Comparison of ENCODE assay signal across 30 mouse cellular contexts in the genomic region with DNA sequence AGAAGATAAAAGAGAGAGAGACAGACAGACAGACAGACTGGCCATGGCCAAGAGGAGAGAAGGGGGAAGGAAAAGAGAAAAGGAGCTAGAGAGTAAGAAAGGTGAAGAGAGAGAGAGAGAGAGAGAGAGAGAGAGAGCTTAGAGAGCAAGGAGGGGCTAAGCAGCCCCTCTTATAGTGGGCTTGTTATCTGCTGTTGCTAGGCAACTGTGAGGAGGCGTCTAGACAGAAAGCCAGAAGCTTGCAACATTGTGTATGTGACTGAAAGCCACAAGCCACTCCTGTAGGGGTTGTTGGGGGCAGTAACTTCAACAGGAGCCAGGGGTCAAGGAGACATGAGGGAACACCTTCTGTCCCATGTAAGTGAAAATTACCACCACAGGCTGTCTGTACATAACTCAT. TPM values are rescaled to one million over a fixed set of nuclear protein-coding genes. Genes with fewer than 3 reads are reported as not detected.
A peak's percentile ranks its signal among the peaks of the same experiment; 100 is the strongest.
DNase-seq lines count a peak whose midpoint lies in the region; ATAC-seq and TF ChIP-seq lines count a peak whose summit lies in the region.
"Had no signal": no experiment of that assay in that cellular context is flagged by ENCODE, and none has a peak within 500 bp of the region (broad histone marks: within the 10 kb centered on the region; RNA-seq: fewer than 3 reads in every experiment).

No protein-coding gene starts in this region.

- TF ChIP-seq CTCF in midbrain, postnatal 0 days (IDR thresholded peaks at IDR 0.05): no peak

- ATAC-seq in forebrain, embryonic 11.5 days (replicated peaks; ENCODE audit: low FRiP score): 0 out of 2 replicates have a peak, but pooled peaks have one; percentile 71
- peak; percentile 70; the same call in 1 of the 2 replicates for ATAC-seq in midbrain, embryonic 13.5 days
- no peak for ATAC-seq in midbrain, postnatal 0 days (ENCODE audit: low FRiP score)
- ATAC-seq in forebrain, embryonic 12.5 days (ENCODE audit: low FRiP score): peak; percentile 75; the same call in 1 of the 2 replicates
- ATAC-seq in midbrain, embryonic 14.5 days (ENCODE audit: low FRiP score, low TSS enrichment): no peak
- ATAC-seq in kidney, embryonic 15.5 days (replicated peaks; ENCODE audit: low FRiP score): no peak
- ATAC-seq: inflammation-experienced regulatory T-cells, adult 6 months; liver, embryonic 12.5 days had no signal

- H3K9me3 ChIP-seq in forebrain, embryonic 11.5 days (ENCODE audit: control insufficient read depth, low read length): no peaks in the 10 kb centered on the region
- H3K9me3 ChIP-seq in forebrain, embryonic 10.5 days: no peaks in the 10 kb centered on the region
- no peaks in the 10 kb centered on the region for H3K9me3 ChIP-seq in midbrain, embryonic 13.5 days
- no peaks in the 10 kb centered on the region for H3K9me3 ChIP-seq in midbrain, postnatal 0 days (ENCODE audit: low read length)
- no peaks in the 10 kb centered on the region for H3K9me3 ChIP-seq in forebrain, embryonic 12.5 days
- H3K9me3 ChIP-seq in midbrain, embryonic 14.5 days (ENCODE audit: control insufficient read depth, low read length): no peaks in the 10 kb centered on the region
- no peaks in the 10 kb centered on the region for H3K9me3 ChIP-seq in kidney, embryonic 15.5 days (replicated peaks)
- H3K9me3 ChIP-seq: embryonic facial prominence, embryonic 13.5 days; G1E; hindbrain, embryonic 10.5 days; limb, embryonic 12.5 days; liver, embryonic 12.5 days; lung, embryonic 15.5 days had no signal

- H3K36me3 ChIP-seq in forebrain, embryonic 11.5 days (ENCODE audit: control insufficient read depth, insufficient read depth, low read length): no peaks in the 10 kb centered on the region
- no peaks in the 10 kb centered on the region for H3K36me3 ChIP-seq in forebrain, embryonic 10.5 days (replicated peaks)
- no peaks in the 10 kb centered on the region for H3K36me3 ChIP-seq in midbrain, embryonic 13.5 days
- H3K36me3 ChIP-seq in midbrain, postnatal 0 days (ENCODE audit: insufficient read depth, low read length): no peaks in the 10 kb centered on the region
- no peaks in the 10 kb centered on the region for H3K36me3 ChIP-seq in forebrain, embryonic 12.5 days (replicated peaks)
- H3K36me3 ChIP-seq in midbrain, embryonic 14.5 days (ENCODE audit: control insufficient read depth, insufficient read depth, low read length): no peaks in the 10 kb centered on the region
- H3K36me3 ChIP-seq in kidney, embryonic 15.5 days: no peaks in the 10 kb centered on the region
- H3K36me3 ChIP-seq: embryonic facial prominence, embryonic 13.5 days; G1E; hindbrain, embryonic 10.5 days; limb, embryonic 12.5 days; liver, embryonic 12.5 days; lung, embryonic 15.5 days had no signal

- WGBS in forebrain, embryonic 11.5 days: 47% methylated on average over 1 of the region's 1 CpGs
- WGBS in forebrain, embryonic 10.5 days: 28% methylated on average over 1 of the region's 1 CpGs
- WGBS in midbrain, embryonic 13.5 days: 20% methylated on average over 1 of the region's 1 CpGs
- 18% methylated on average over 1 of the region's 1 CpGs for WGBS in midbrain, postnatal 0 days
- WGBS in forebrain, embryonic 12.5 days: 12% methylated on average over 1 of the region's 1 CpGs
- 23% methylated on average over 1 of the region's 1 CpGs for WGBS in midbrain, embryonic 14.5 days
- 47% methylated on average over 1 of the region's 1 CpGs for WGBS in kidney, embryonic 15.5 days

- H3K4me1 ChIP-seq in forebrain, embryonic 11.5 days (replicated peaks; ENCODE audit: control insufficient read depth, insufficient read depth, low read length): no peaks in the 10 kb centered on the region
- no peaks in the 10 kb centered on the region for H3K4me1 ChIP-seq in forebrain, embryonic 10.5 days
- H3K4me1 ChIP-seq in midbrain, embryonic 13.5 days (replicated peaks): no peaks in the 10 kb centered on the region
- H3K4me1 ChIP-seq in midbrain, postnatal 0 days (ENCODE audit: insufficient read depth, low read length): no peaks in the 10 kb centered on the region
- no peaks in the 10 kb centered on the region; the same call in 1 of the 2 replicates for H3K4me1 ChIP-seq in forebrain, embryonic 12.5 days
- no peaks in the 10 kb centered on the region for H3K4me1 ChIP-seq in midbrain, embryonic 14.5 days (ENCODE audit: control insufficient read depth, insufficient read depth, low read length)
- H3K4me1 ChIP-seq in kidney, embryonic 15.5 days: no peaks in the 10 kb centered on the region
- H3K4me1 ChIP-seq: embryonic facial prominence, embryonic 13.5 days; hindbrain, embryonic 10.5 days; limb, embryonic 12.5 days; liver, embryonic 12.5 days; lung, embryonic 15.5 days had no signal

- no peak overlapping the region for H3K4me3 ChIP-seq in forebrain, embryonic 11.5 days (ENCODE audit: low read depth, low read length)
- H3K4me3 ChIP-seq in forebrain, embryonic 10.5 days: no peak overlapping the region
- no peak overlapping the region for H3K4me3 ChIP-seq in midbrain, embryonic 13.5 days (replicated peaks)
- no peak overlapping the region for H3K4me3 ChIP-seq in midbrain, postnatal 0 days (ENCODE audit: low read depth, low read length)
- H3K4me3 ChIP-seq in forebrain, embryonic 12.5 days (replicated peaks): no peak overlapping the region
- H3K4me3 ChIP-seq in midbrain, embryonic 14.5 days (replicated peaks; ENCODE audit: low read depth, low read length): no peak overlapping the region
- H3K4me3 ChIP-seq in kidney, embryonic 15.5 days (replicated peaks): no peak overlapping the region
- H3K4me3 ChIP-seq: embryonic facial prominence, embryonic 13.5 days; hindbrain, embryonic 10.5 days; limb, embryonic 12.5 days; liver, embryonic 12.5 days; lung, embryonic 15.5 days had no signal

- no peak overlapping the region for H3K27ac ChIP-seq in forebrain, embryonic 11.5 days (ENCODE audit: low read depth, low read length)
- H3K27ac ChIP-seq in forebrain, embryonic 10.5 days: no peak overlapping the region
- H3K27ac ChIP-seq in midbrain, embryonic 13.5 days: no peak overlapping the region
- H3K27ac ChIP-seq in midbrain, postnatal 0 days (ENCODE audit: low read depth, low read length): no peak overlapping the region
- H3K27ac ChIP-seq in forebrain, embryonic 12.5 days: no peak overlapping the region
- no peak overlapping the region for H3K27ac ChIP-seq in midbrain, embryonic 14.5 days (replicated peaks; ENCODE audit: low read depth, low read length)
- H3K27ac ChIP-seq in kidney, embryonic 15.5 days: no peak overlapping the region
- H3K27ac ChIP-seq: embryonic facial prominence, embryonic 13.5 days; hindbrain, embryonic 10.5 days; limb, embryonic 12.5 days; liver, embryonic 12.5 days; lung, embryonic 15.5 days; macrophage had no signal

- H3K9ac ChIP-seq in forebrain, embryonic 11.5 days (ENCODE audit: low read length): no peak overlapping the region
- no peak overlapping the region for H3K9ac ChIP-seq in midbrain, embryonic 13.5 days (replicated peaks)
- H3K9ac ChIP-seq in midbrain, postnatal 0 days (replicated peaks; ENCODE audit: low read length, poor library complexity, severe bottlenecking): no peak overlapping the region
- no peak overlapping the region for H3K9ac ChIP-seq in forebrain, embryonic 12.5 days
- H3K9ac ChIP-seq in midbrain, embryonic 14.5 days (replicated peaks; ENCODE audit: low read length): no peak overlapping the region
- no peak overlapping the region for H3K9ac ChIP-seq in kidney, embryonic 15.5 days
- H3K9ac ChIP-seq: embryonic facial prominence, embryonic 13.5 days; limb, embryonic 12.5 days; liver, embryonic 12.5 days; lung, embryonic 15.5 days had no signal

- DNase-seq in forebrain, embryonic 11.5 days (ENCODE audit: low spot score): no peak
- no peak for DNase-seq in forebrain, embryonic 10.5 days (ENCODE audit: extremely low spot score, low spot score)
- no peak for DNase-seq in midbrain, postnatal 0 days (ENCODE audit: low spot score)
- DNase-seq in midbrain, embryonic 14.5 days: peak; percentile 18
- no peak for DNase-seq in ovary, postnatal 10 days (ENCODE audit: low spot score)
- DNase-seq: adrenal gland, postnatal 25 days; cerebellum, adult 18-20 months; cerebellum, postnatal 25 days; gastrocnemius, postnatal 36 days; kidney, postnatal 4 days; layer of hippocampus, adult 9-11 months; right cerebral cortex, postnatal 4 days; thymus, postnatal 25 days had no signal

- no peak overlapping the region for H3K4me2 ChIP-seq in forebrain, embryonic 11.5 days (ENCODE audit: low read depth, low read length, severe bottlenecking)
- no peak overlapping the region for H3K4me2 ChIP-seq in midbrain, embryonic 13.5 days (replicated peaks)
- no peak overlapping the region for H3K4me2 ChIP-seq in midbrain, postnatal 0 days (ENCODE audit: low read depth, low read length, poor library complexity, severe bottlenecking)
- no peak overlapping the region for H3K4me2 ChIP-seq in forebrain, embryonic 12.5 days
- H3K4me2 ChIP-seq in midbrain, embryonic 14.5 days (ENCODE audit: low read length): no peak overlapping the region
- no peak overlapping the region for H3K4me2 ChIP-seq in kidney, embryonic 15.5 days
- H3K4me2 ChIP-seq: embryonic facial prominence, embryonic 13.5 days; limb, embryonic 12.5 days; liver, embryonic 12.5 days; lung, embryonic 15.5 days had no signal

- H3K27me3 ChIP-seq in forebrain, embryonic 11.5 days (ENCODE audit: control insufficient read depth, insufficient read depth, low read length): no peaks in the 10 kb centered on the region
- H3K27me3 ChIP-seq in forebrain, embryonic 10.5 days (ENCODE audit: poor library complexity, severe bottlenecking): no peaks in the 10 kb centered on the region
- no peaks in the 10 kb centered on the region for H3K27me3 ChIP-seq in midbrain, embryonic 13.5 days
- H3K27me3 ChIP-seq in midbrain, postnatal 0 days (ENCODE audit: insufficient read depth, low read length): no peaks in the 10 kb centered on the region
- no peaks in the 10 kb centered on the region for H3K27me3 ChIP-seq in forebrain, embryonic 12.5 days
- H3K27me3 ChIP-seq in midbrain, embryonic 14.5 days (ENCODE audit: control insufficient read depth, insufficient read depth, low read length): no peaks in the 10 kb centered on the region
- no peaks in the 10 kb centered on the region for H3K27me3 ChIP-seq in kidney, embryonic 15.5 days
- H3K27me3 ChIP-seq: embryonic facial prominence, embryonic 13.5 days; limb, embryonic 12.5 days; liver, embryonic 12.5 days; lung, embryonic 15.5 days had no signal

RNA-seq across cellular contexts. Expression of a gene that starts 25.3 kb away (rescaled TPM):
- not detected in 2 replicates for polyA plus RNA-seq in forebrain, embryonic 11.5 days (2014; fragmentation: Nextera tagmentation; extraction: Ambion mirVana)
- not detected in 2 replicates for polyA plus RNA-seq in forebrain, embryonic 10.5 days (2016; fragmentation: Nextera tagmentation; extraction: Ambion mirVana)
- not detected in 2 replicates for polyA plus RNA-seq in midbrain, embryonic 13.5 days (2015; fragmentation: Nextera tagmentation; extraction: Ambion mirVana)
- total RNA-seq in midbrain, postnatal 0 days (2014; rRNA removed): not detected in 2 replicates
- not detected in 2 replicates for polyA plus RNA-seq in midbrain, postnatal 0 days (2015; fragmentation: Nextera tagmentation; extraction: Ambion mirVana)
- polyA plus RNA-seq in forebrain, embryonic 12.5 days (2016; fragmentation: Nextera tagmentation; extraction: Ambion mirVana): not detected in 2 replicates
- not detected in 2 replicates for polyA plus RNA-seq in midbrain, embryonic 14.5 days (2014; fragmentation: Nextera tagmentation; extraction: Ambion mirVana)
- not detected in 2 replicates for polyA plus RNA-seq in kidney, embryonic 15.5 days (2015; fragmentation: Nextera tagmentation; extraction: Ambion mirVana)
- total RNA-seq: adrenal gland, postnatal 25 days; G1E; gastrocnemius, postnatal 36 days; monocyte, adult 5-6 weeks had no signal
- polyA plus RNA-seq: embryonic facial prominence, embryonic 13.5 days; G1E; heart, embryonic 16.5 days; hindbrain, embryonic 10.5 days; inflammation-experienced regulatory T-cells, adult 6 months; kidney, embryonic 14.5 days; limb, embryonic 12.5 days; liver, embryonic 12.5 days; lung, embryonic 15.5 days; macrophage; neural tube, embryonic 14.5 days had no signal

RNA-seq across cellular contexts. Expression of a gene that starts 45.7 kb away (rescaled TPM):
- polyA plus RNA-seq in forebrain, embryonic 11.5 days (2014; fragmentation: Nextera tagmentation; extraction: Ambion mirVana): not detected in 2 replicates
- polyA plus RNA-seq in forebrain, embryonic 10.5 days (2016; fragmentation: Nextera tagmentation; extraction: Ambion mirVana): not detected in 2 replicates
- not detected in 2 replicates for polyA plus RNA-seq in midbrain, embryonic 13.5 days (2015; fragmentation: Nextera tagmentation; extraction: Ambion mirVana)
- total RNA-seq in midbrain, postnatal 0 days (2014; rRNA removed): not detected in 2 replicates
- not detected in 2 replicates for polyA plus RNA-seq in midbrain, postnatal 0 days (2015; fragmentation: Nextera tagmentation; extraction: Ambion mirVana)
- polyA plus RNA-seq in forebrain, embryonic 12.5 days (2016; fragmentation: Nextera tagmentation; extraction: Ambion mirVana): not detected in 2 replicates
- polyA plus RNA-seq in midbrain, embryonic 14.5 days (2014; fragmentation: Nextera tagmentation; extraction: Ambion mirVana): not detected in 2 replicates
- polyA plus RNA-seq in kidney, embryonic 15.5 days (2015; fragmentation: Nextera tagmentation; extraction: Ambion mirVana): not detected in 2 replicates
- total RNA-seq: adrenal gland, postnatal 25 days; G1E; gastrocnemius, postnatal 36 days; left cerebral cortex, adult 8-10 months; monocyte, adult 5-6 weeks had no signal
- polyA plus RNA-seq: embryonic facial prominence, embryonic 13.5 days; G1E; heart, embryonic 16.5 days; hindbrain, embryonic 10.5 days; inflammation-experienced regulatory T-cells, adult 6 months; kidney, embryonic 14.5 days; limb, embryonic 12.5 days; liver, embryonic 12.5 days; lung, embryonic 15.5 days; macrophage; neural tube, embryonic 14.5 days; testis, adult 2 months had no signal

Comparison
In these comparisons a context has a peak if more than half of its experiments do, and no peak if none do; other contexts are left out.
1. ATAC-seq: peak in forebrain, embryonic 11.5 days (single experiment), midbrain, embryonic 13.5 days (single experiment) and forebrain, embryonic 12.5 days (single experiment); none in midbrain, postnatal 0 days (single experiment), midbrain, embryonic 14.5 days (single experiment) and kidney, embryonic 15.5 days (single experiment).